Mouse (Mus musculus) ES-E14 (cell line): ENCODE results near the gene Lsm14a.

ENCODE experiments used
- MAFK ChIP-seq: IDR thresholded peaks from 2 replicates; pipeline ENCODE4 v1.6.1; 2014; ENCODE audit warnings: mild to moderate bottlenecking, low read depth, low read length, inconsistent platforms; ENCODE audit not compliant: insufficient read depth
- ZNF384 ChIP-seq: IDR thresholded peaks from 2 replicates; pipeline ENCODE4 v1.6.1; 2012; ENCODE audit warnings: low read depth, low read length, inconsistent platforms

GRCm38 (mm10) chr7:34394091-34394490, 976 bp upstream of the Lsm14a start:
- TF ChIP-seq MAFK = no peak
- TF ChIP-seq ZNF384 = no peak
